Mouse (Mus musculus) heart, postnatal 4 days (tissue): ENCODE measurements around the gene Tspyl1. TPM values are rescaled to one million over a fixed set of nuclear protein-coding genes. Genes with fewer than 3 reads are reported as not detected.
A peak's percentile ranks its signal among the peaks of the same experiment; 100 is the strongest.
"Not testable (repeated sequence)": the region's sequence is repeated elsewhere in the genome, so short reads cannot be mapped to it uniquely, and the experiment has no call there.

Experiments used
- DNase-seq: peaks from one replicate; pipeline ENCODE4 v3.0.0; 2021
- total RNA-seq, 2 experiments: library from RNA; stranded (reverse); gene quantifications; 2 replicates each; pipeline ENCODE4 v1.2.3; 2021

Gene Tspyl1
- 10 to 100 TPM; 48.3 to 50.0 TPM for total RNA-seq

DNA sequence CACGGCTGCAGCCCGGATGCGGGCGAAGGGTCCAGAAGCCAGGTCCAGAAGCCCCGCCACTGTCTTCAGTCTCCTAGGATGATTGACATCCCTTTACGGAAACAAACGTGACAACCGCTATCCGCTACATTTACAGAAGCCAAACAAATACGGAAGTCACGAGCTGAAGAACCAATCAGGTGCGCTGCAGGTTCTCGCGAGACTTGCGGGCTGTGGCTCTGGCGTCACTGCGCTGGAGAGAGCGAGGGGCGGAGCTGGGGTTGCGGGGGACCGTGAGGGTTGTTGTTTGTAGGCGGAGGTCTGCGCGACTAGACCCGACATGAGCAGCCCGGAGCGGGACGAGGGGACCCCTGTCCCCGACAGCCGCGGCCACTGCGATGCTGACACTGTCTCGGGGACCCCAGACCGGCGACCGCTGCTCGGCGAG is at the start of gene Tspyl1:
Gene Tspyl1, plus strand, starts transcription at position 229 of the 427 bp plus-strand sequence.
- DNase-seq, result peak; percentile 98

GRCm38 (mm10) chr10:34233418-34233817 is 48.6 kb upstream of the Tspyl1 start:
- DNase-seq, result no peak

- no peak for DNase-seq
Measured at GRCm38 (mm10) chr10:34233931-34234745, 47.9 kb upstream of the Tspyl1 start.

- DNase-seq, result no peak
Measured at GRCm38 (mm10) chr10:34235384-34235783, 46.6 kb upstream of the Tspyl1 start.

GRCm38 (mm10) chr10:34236569-34236968 is 45.4 kb upstream of the Tspyl1 start:
- DNase-seq, result no peak

DNA sequence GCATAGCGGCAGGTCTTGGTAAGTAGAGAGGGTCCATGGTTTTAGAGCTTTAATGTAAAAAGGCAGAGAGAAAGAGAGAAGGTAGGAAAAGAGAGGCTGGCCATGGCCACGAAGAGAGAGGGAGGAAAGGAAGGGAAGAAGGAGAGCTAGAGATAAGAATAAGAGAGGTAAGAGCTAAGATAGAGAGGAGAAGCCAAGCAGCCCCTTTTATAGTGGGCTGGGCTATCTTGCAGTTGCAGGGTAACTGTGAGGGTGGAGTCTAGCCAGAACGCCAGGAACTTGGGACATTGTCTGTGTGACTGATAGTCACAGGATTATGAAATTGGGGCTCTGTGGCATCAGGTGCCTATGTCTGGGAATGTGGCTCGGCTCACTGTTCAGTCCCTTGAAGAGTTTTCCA is 43.5 kb upstream of the Tspyl1 start:
- no peak for DNase-seq

DNA sequence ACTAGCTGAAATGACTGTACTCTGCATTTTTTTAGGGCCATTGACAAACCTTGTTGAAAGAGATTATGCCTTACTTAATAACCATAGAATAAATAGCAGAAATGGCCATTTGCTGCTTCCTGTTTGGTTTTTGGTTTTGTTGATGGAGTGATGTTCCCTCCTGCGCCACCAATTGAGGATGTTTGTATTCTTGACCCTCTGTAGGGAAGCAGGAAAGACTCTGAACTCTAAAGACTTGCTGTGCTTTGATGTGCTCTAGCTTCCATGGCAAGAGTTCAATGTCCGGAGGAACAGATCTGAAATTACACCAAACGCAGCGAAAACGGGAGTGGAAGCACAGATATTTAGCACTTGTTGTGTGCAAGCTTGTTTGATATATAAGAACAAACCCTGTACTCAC is 37.2 kb upstream of the Tspyl1 start:
- no peak for DNase-seq

- no peak for DNase-seq
Measured at GRCm38 (mm10) chr10:34246106-34246505, 35.9 kb upstream of the Tspyl1 start.

DNA sequence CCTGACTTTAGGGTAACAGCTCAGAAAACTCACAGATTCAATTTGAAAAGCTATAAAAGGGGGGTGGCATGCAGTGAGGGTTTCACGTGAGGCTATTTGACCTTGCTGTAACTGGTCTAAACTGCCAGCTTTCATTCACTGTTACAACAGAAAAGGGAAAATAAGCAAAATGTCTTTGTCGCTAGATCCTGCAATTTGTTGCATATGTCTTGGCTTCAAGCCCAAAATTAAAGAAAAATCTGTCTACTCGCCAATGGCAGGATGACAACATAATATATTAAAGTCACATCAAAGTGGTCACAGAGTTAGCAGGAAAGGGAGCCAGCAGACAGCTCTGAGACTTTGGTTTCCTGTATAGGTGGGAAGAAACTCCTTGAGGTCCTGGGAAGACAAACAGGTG is 34.2 kb upstream of the Tspyl1 start:
- DNase-seq, result no peak

- no peak for DNase-seq
Measured at GRCm38 (mm10) chr10:34249594-34249993, 32.4 kb upstream of the Tspyl1 start.

GRCm38 (mm10) chr10:34252833-34253232 is 29.2 kb upstream of the Tspyl1 start:
- DNase-seq, result not testable (repeated sequence)

DNA sequence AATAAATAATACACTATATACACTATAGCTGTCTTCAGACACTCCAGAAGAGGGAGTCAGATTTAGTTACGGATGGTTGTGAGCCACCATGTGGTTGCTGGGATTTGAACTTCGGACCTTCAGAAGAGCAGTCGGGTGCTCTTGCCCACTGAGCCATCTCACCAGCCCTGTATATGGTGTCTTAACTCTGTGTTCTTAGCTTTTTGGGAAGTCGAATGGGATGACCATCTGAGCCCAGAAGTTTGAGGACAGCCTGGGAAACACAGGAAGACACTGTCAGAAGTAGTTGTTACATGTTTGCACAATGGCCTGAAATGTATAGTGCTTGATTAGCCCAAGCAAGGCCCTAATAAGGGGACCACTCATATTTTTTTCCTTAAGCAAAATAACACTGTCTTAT is 16.9 kb upstream of the Tspyl1 start:
- no peak for DNase-seq

- DNase-seq, result no peak
Measured at GRCm38 (mm10) chr10:34267312-34268070, 14.5 kb upstream of the Tspyl1 start.

DNA sequence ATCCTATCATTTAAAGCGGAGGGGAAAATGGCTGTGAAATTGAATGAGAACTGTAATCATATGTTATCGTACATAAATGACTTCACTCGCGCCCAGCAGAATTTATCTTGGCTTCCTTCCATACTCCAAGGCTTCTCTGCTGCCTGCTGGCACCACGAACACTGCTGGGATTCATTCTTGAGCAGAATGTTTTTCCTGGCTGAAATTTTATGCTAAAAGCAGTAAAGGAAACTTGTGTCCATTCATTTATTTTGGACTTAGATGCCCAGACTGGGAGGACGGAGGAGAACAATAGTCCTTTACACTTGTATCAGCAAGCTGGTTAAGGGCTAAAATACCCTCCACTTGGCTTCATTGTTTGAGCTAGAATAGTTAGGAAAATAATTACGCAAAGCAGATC is 10.3 kb upstream of the Tspyl1 start:
- DNase-seq, result peak; percentile 44

- peak; percentile 65 for DNase-seq
Measured at GRCm38 (mm10) chr10:34280591-34281175, 1.3 kb upstream of the Tspyl1 start.

GRCm38 (mm10) chr10:34281211-34281961 is 604 bp upstream of the Tspyl1 start:
- DNase-seq, result no peak

- DNase-seq, result peak; percentile 60
Measured at GRCm38 (mm10) chr10:34282420-34283238, 639 bp downstream of the Tspyl1 start.

DNA sequence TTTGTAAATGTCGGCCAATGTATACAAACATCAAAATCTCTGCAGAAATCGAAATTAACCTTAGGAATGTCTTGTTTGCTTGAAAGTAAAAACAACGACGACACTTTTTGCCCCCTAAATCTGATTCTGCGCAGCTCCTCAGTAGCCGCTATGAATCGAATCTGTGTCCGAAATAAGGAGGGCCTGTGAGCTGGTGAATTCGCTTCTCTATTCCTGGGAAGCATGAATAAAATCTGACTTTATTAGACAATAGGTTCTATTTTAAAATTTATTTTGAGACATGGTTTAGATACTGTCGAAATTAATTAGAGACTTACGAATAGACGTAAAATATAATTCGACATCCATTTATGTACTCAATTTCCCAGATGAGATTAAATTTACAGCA is 14.9 kb downstream of the Tspyl1 start:
- no peak for DNase-seq

DNA sequence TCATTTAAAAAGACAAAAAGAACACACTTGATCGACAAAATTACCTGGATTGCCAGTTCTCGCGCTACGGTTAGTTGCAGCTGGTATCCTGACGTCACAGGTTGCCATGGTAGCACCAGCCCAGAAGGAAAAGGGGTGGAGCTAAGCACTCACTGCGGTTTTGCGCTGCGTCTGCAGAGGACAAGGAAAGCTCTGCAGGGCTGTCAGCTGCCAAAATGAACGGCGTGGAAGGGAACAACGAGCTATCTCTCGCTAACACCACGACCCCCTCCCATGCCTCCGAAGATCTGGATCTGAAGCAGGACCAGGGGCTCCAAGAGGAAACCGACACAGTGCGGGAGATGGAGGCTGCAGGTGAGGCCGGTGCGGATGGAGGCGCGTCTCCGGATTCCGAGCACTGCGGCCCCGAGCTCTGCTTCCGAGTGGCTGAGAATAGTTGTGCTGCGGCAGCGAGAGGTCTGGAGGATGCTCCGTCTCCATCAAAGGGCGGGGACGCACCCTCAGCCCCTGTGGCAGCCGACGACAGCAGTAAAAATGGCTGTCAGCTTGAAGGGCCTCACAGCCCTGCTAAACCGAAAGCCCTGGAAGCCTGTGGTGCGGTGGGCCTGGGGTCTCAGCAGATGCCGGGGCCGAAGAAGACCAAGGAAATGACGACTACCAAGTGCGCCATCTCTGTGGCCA is 15.4 kb downstream of the Tspyl1 start, which contains the start of gene Tspyl4:
Gene Tspyl4, plus strand, starts transcription at position 144 of the 681 bp plus-strand sequence.
- DNase-seq, result peak; percentile 92

DNA sequence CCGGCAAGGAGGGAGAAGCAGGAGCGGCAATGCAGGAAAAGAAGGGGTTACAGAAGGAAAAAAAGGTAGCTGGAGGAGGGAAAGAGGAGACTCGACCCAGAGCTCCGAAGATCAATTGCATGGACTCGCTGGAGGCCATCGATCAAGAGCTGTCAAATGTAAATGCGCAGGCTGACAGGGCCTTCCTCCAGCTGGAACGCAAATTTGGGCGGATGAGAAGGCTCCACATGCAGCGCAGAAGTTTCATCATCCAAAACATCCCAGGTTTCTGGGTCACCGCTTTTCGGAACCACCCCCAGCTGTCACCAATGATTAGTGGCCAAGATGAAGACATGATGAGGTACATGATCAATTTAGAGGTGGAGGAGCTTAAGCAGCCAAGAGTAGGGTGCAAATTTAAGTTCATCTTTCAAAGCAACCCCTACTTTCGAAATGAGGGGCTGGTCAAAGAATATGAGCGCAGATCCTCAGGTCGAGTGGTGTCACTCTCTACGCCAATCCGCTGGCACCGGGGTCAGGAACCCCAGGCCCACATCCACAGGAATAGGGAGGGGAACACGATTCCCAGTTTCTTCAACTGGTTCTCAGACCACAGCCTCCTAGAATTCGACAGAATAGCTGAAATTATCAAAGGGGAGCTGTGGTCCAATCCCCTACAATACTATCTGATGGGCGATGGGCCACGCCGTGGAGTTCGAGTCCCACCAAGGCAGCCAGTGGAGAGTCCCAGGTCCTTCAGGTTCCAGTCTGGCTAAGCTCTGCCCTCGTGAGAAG is 16.2 kb downstream of the Tspyl1 start:
- peak; percentile 12 for DNase-seq
